Mouse (Mus musculus) lung, embryonic 15.5 days (tissue): ENCODE measurements around the gene Ginm1. TPM values are rescaled to one million over a fixed set of nuclear protein-coding genes. Genes with fewer than 3 reads are reported as not detected.
"Not testable (repeated sequence)": the region's sequence is repeated elsewhere in the genome, so short reads cannot be mapped to it uniquely, and the experiment has no call there.

ENCODE experiments used
- ATAC-seq: fragments of 200-750 bp; cut with Nextera tagmentation; 2 replicates; pipeline ENCODE4 v1.8.0; 2017; ENCODE audit warnings: moderate number of reproducible peaks, borderline replicate concordance; ENCODE audit not compliant: low FRiP score, low TSS enrichment; ENCODE audit errors: extremely low read depth
- H3K27ac ChIP-seq: fragments of 300-500 bp; sonication (generic); 2 replicates; pipeline ENCODE4 v1.5.1; 2015; ENCODE audit warnings: moderate library complexity, mild to moderate bottlenecking, inconsistent platforms
- H3K27me3 ChIP-seq: fragments of 300-500 bp; sonication (generic); 2 replicates; pipeline ENCODE4 v1.6.1; 2015; ENCODE audit warnings: inconsistent platforms
- H3K36me3 ChIP-seq: fragments of 300-500 bp; sonication (generic); 2 replicates; pipeline ENCODE4 v1.6.1; 2015; ENCODE audit warnings: inconsistent platforms
- H3K4me1 ChIP-seq: fragments of 300-500 bp; sonication (generic); 2 replicates; pipeline ENCODE4 v1.6.1; 2015; ENCODE audit warnings: inconsistent platforms
- H3K4me2 ChIP-seq: fragments of 300-500 bp; sonication (generic); 2 replicates; pipeline ENCODE4 v1.6.1; 2015; ENCODE audit warnings: inconsistent platforms, mild to moderate bottlenecking, moderate library complexity
- H3K4me3 ChIP-seq: fragments of 300-500 bp; sonication (generic); 2 replicates; pipeline ENCODE4 v1.5.1; 2015; ENCODE audit warnings: mild to moderate bottlenecking, inconsistent platforms
- H3K9ac ChIP-seq: fragments of 300-500 bp; sonication (generic); 2 replicates; pipeline ENCODE4 v1.6.1; 2015; ENCODE audit warnings: inconsistent platforms
- H3K9me3 ChIP-seq: fragments of 300-500 bp; sonication (generic); 2 replicates; pipeline ENCODE4 v1.6.1; 2016; ENCODE audit warnings: inconsistent platforms
- WGBS: fragments of 180-500 bp; shearing (Covaris S2); methylation state at CpG from one replicate; pipeline ENCODE4 v1.1.7; 2015; 5-methylcytosine and 5-hydroxymethylcytosine counted together
- microRNA-seq: library from miRNA; unstranded; fragments of <30 nt; microRNA quantifications from one replicate; pipeline ENCODE4, GENCODE M21; 2016
- polyA plus RNA-seq: library from polyadenylated mRNA; unstranded; fragments of >200 nt; fragmentation: Nextera tagmentation; extraction: Ambion mirVana; gene quantifications from 2 replicates; pipeline ENCODE4 v1.2.1, GENCODE M21; 2015

Ginm1 gene
- polyA plus RNA-seq, 1 experiment from 2014 or later: 87.7 TPM

- WGBS: 96% methylated on average over 6 of the region's 6 CpGs
- H3K4me2 ChIP-seq, H3K4me1 ChIP-seq, H3K9ac ChIP-seq, H3K4me3 ChIP-seq, H3K27me3 ChIP-seq, H3K27ac ChIP-seq, H3K9me3 ChIP-seq, ATAC-seq: not testable (repeated sequence)
- H3K36me3 ChIP-seq: peaks cover 57% of the 10 kb centered on the region
These were observed 47.1 kb downstream of the Ginm1 start for GRCm38 (mm10) chr10:7745528-7745927.

- WGBS: 68% methylated on average over 3 of the region's 3 CpGs
These were observed 54.7 kb downstream of the Ginm1 start for GRCm38 (mm10) chr10:7737914-7738313.

GRCm38 (mm10) chr10:7737122-7737521, 55.5 kb downstream of the Ginm1 start:
- Histone ChIP-seq H3K36me3 (peaks cover 8% of the 10 kb centered on the region; the same call in 1 of the 2 replicates), H3K27ac (no peak overlapping the region), H3K9me3 (no peaks in the 10 kb centered on the region), H3K4me2 (no peak overlapping the region), H3K4me3 (no peak overlapping the region), H3K4me1 (0 out of 2 replicates have a peak, but pooled peaks cover 8% of the 10 kb centered on the region), H3K27me3 (no peaks in the 10 kb centered on the region), H3K9ac (no peak overlapping the region)
- ATAC-seq: no peak

More at GRCm38 (mm10) chr10:7737914-7738313, 54.7 kb downstream of the Ginm1 start:
- 0 out of 2 replicates have a peak, but pooled peaks cover 8% of the 10 kb centered on the region for H3K4me1 ChIP-seq
- ATAC-seq: no peak
- no peak overlapping the region for H3K4me3 ChIP-seq
- H3K4me2 ChIP-seq: no peak overlapping the region
- H3K9me3 ChIP-seq: no peaks in the 10 kb centered on the region
- H3K27ac ChIP-seq: no peak overlapping the region
- H3K36me3 ChIP-seq: peaks cover 10% of the 10 kb centered on the region; the same call in 1 of the 2 replicates
- H3K9ac ChIP-seq: no peak overlapping the region
- no peaks in the 10 kb centered on the region for H3K27me3 ChIP-seq

DNA sequence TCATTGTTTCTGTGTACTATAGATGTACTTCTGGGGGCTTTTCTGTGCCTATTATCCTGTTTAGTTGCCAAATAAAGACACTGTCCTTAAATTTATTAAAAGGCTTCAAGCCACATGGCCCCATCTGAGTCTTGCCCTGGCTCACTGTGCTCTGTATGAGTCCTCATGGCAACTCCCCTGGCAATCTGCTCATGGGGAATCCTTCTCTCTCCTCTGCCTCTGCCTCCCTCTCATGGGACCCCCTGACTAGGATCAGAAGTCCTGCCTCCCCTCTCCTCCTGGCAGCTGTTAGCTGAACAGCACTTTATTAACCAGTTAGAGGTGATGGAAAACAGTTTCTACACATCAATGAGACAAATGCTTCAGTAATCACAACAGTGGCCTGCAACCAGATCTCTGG, 61.0 kb downstream of the Ginm1 start:
- Histone ChIP-seq H3K4me2 (no peak overlapping the region), H3K4me3 (no peak overlapping the region), H3K27ac (no peak overlapping the region), H3K9ac (no peak overlapping the region), H3K27me3 (no peaks in the 10 kb centered on the region), H3K4me1 (peaks cover 6% of the 10 kb centered on the region), H3K36me3 (no peaks in the 10 kb centered on the region), H3K9me3 (no peaks in the 10 kb centered on the region)
- no peak for ATAC-seq

- Histone ChIP-seq H3K27ac (no peak overlapping the region), H3K4me2 (peak overlapping the region; percentile 79)
These were observed 65.6 kb downstream of the Ginm1 start for GRCm38 (mm10) chr10:7727011-7727410.

GRCm38 (mm10) chr10:7726501-7726812, 66.2 kb downstream of the Ginm1 start:
- WGBS: 0% methylated on average over 8 of the region's 8 CpGs
- peak overlapping the region; percentile 66 for H3K27ac ChIP-seq
- peak overlapping the region; percentile 79 for H3K4me2 ChIP-seq
- H3K4me1 ChIP-seq: peaks cover 9% of the 10 kb centered on the region
- no peaks in the 10 kb centered on the region for H3K9me3 ChIP-seq
- H3K4me3 ChIP-seq: peak overlapping the region; percentile 92
- H3K27me3 ChIP-seq: no peaks in the 10 kb centered on the region
- ATAC-seq: no peak
- peak overlapping the region; percentile 66 for H3K9ac ChIP-seq
- H3K36me3 ChIP-seq: no peaks in the 10 kb centered on the region

More at GRCm38 (mm10) chr10:7727011-7727410, 65.6 kb downstream of the Ginm1 start:
- Histone ChIP-seq H3K9me3 (no peaks in the 10 kb centered on the region), H3K4me1 (peaks cover 9% of the 10 kb centered on the region), H3K4me3 (peak overlapping the region; percentile 92), H3K9ac (peak overlapping the region; percentile 16), H3K36me3 (no peaks in the 10 kb centered on the region), H3K27me3 (no peaks in the 10 kb centered on the region)
- ATAC-seq: no peak
- 17% methylated on average over 3 of the region's 3 CpGs for WGBS

GRCm38 (mm10) chr10:7725751-7726500, 66.7 kb downstream of the Ginm1 start, which contains the start of gene Katna1:
Gene Katna1, plus strand, starts transcription at chr10:7726000.
- peaks cover 9% of the 10 kb centered on the region for H3K4me1 ChIP-seq
- H3K9ac ChIP-seq: peak within 1 kb of the TSS; percentile 66
- peak within 1 kb of the TSS; percentile 92 for H3K4me3 ChIP-seq
- H3K9me3 ChIP-seq: no peaks in the 10 kb centered on the region
- H3K4me2 ChIP-seq: peak within 1 kb of the TSS; percentile 79
- H3K36me3 ChIP-seq: no peaks in the 10 kb centered on the region
- ATAC-seq: peak; percentile 99
- WGBS: under 1% methylated on average over 49 of the region's 49 CpGs
- peak within 1 kb of the TSS; percentile 66 for H3K27ac ChIP-seq
- no peaks in the 10 kb centered on the region for H3K27me3 ChIP-seq

Small RNA genes within 50 kb of the gene (microRNA-seq; reads per million reads assigned to microRNA genes)
- 1.3 reads per million for gene Mir5104

Other genes with a start within 250 kb of the Ginm1 start
- gene Lrp11, start 203.0 kb downstream of the Ginm1 start, polyA plus RNA-seq: 4.7 and 5.1 TPM in 2 replicates
- 57.2 and 59.6 TPM in 2 replicates for gene Nup43, start 125.3 kb downstream of the Ginm1 start, polyA plus RNA-seq
- gene Pcmt1, start 111.7 kb downstream of the Ginm1 start, polyA plus RNA-seq: 122 and 128 TPM in 2 replicates
- 7.1 and 7.4 TPM in 2 replicates for gene Lats1, start 111.6 kb downstream of the Ginm1 start, polyA plus RNA-seq
- 53.5 and 54.4 TPM in 2 replicates for gene Katna1, start 66.8 kb downstream of the Ginm1 start, polyA plus RNA-seq
- 37.5 and 39.0 TPM in 2 replicates for gene Ppil4, start 67 bp upstream of the Ginm1 start, polyA plus RNA-seq
- 0.14 and 0.23 TPM in 2 replicates for gene Zc3h12d, start 39.6 kb upstream of the Ginm1 start, polyA plus RNA-seq
- gene Tab2, start 163.4 kb upstream of the Ginm1 start, polyA plus RNA-seq: 18.1 and 18.5 TPM in 2 replicates